Mouse (Mus musculus) cerebellum, adult (tissue): ENCODE measurements around the gene Rnd3.
A peak's percentile ranks its signal among the peaks of the same experiment; 100 is the strongest.

Experiments
- ATAC-seq: cut with Nextera tagmentation; 2 replicates; pipeline ENCODE4 v1.9.2; 2017; ENCODE audit warnings: mild to moderate bottlenecking, moderate library complexity, mixed read lengths; ENCODE audit not compliant: insufficient number of reproducible peaks, low FRiP score, low TSS enrichment

Rnd3 gene

GRCm38 (mm10) chr2:51132181-51132580, 16.7 kb downstream of the Rnd3 start:
- ATAC-seq, result no peak

- ATAC-seq, result no peak
Measured at GRCm38 (mm10) chr2:51128090-51128489, 20.8 kb downstream of the Rnd3 start.

GRCm38 (mm10) chr2:51110271-51110670, 38.6 kb downstream of the Rnd3 start:
- no peak for ATAC-seq

GRCm38 (mm10) chr2:51108631-51109030, 40.3 kb downstream of the Rnd3 start:
- ATAC-seq, result no peak

- ATAC-seq, result no peak
Measured at GRCm38 (mm10) chr2:51101187-51101586, 47.7 kb downstream of the Rnd3 start.

GRCm38 (mm10) chr2:51099987-51100386, 48.9 kb downstream of the Rnd3 start:
- ATAC-seq, result no peak

GRCm38 (mm10) chr2:51099240-51099639, 49.7 kb downstream of the Rnd3 start:
- no peak for ATAC-seq

- no peak for ATAC-seq
Measured at GRCm38 (mm10) chr2:51090688-51091087, 58.2 kb downstream of the Rnd3 start.

GRCm38 (mm10) chr2:51090049-51090448, 58.9 kb downstream of the Rnd3 start:
- no peak for ATAC-seq

GRCm38 (mm10) chr2:51088843-51089573, 59.9 kb downstream of the Rnd3 start:
- no peak for ATAC-seq

- ATAC-seq, result no peak
Measured at GRCm38 (mm10) chr2:51088123-51088453, 60.8 kb downstream of the Rnd3 start.

GRCm38 (mm10) chr2:51087307-51088122, 61.4 kb downstream of the Rnd3 start:
- ATAC-seq, result no peak

- ATAC-seq, result no peak
Measured at GRCm38 (mm10) chr2:51085155-51085554, 63.8 kb downstream of the Rnd3 start.

GRCm38 (mm10) chr2:51082714-51083351, 66.1 kb downstream of the Rnd3 start:
- peak; percentile 50; the same call in 1 of the 2 replicates for ATAC-seq
